Mouse (Mus musculus): ENCODE measurements around the gene Tk1. TPM values are rescaled to one million over a fixed set of nuclear protein-coding genes. Genes with fewer than 3 reads are reported as not detected.
A peak's percentile ranks its signal among the peaks of the same experiment; 100 is the strongest.
"Not testable (repeated sequence)": the region's sequence is repeated elsewhere in the genome, so short reads cannot be mapped to it uniquely, and the experiment has no call there.

Gene Tk1
- polyA plus RNA-seq, 1 experiment from 2014 or later = 138 TPM

DNA sequence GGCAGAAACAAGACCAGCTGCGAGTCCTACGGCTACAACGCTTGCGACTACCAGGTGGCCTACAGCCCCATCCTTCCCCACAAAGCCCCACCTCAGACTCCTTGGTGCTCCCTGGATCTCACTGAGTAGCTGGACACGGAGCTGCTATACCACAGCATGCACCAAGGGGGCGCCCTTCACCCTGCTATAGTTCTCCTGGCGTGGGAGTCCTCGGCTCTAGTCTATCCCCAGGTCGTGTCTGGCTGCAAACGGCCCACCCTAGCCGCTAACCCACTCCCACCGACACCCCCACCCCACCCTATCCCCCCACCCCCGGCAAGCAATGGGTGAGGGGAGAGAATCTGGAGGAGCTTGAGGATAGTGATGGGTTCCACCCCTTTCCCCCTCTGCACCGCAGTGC is 35.6 kb downstream of the Tk1 start:
- peak overlapping the region; percentile 46 for H3K4me3 ChIP-seq (replicated peaks)
- no peaks in the 10 kb centered on the region for H3K27me3 ChIP-seq
- peaks cover 57% of the 10 kb centered on the region for H3K36me3 ChIP-seq (replicated peaks)
- H3K4me1 ChIP-seq (replicated peaks) = peaks cover 67% of the 10 kb centered on the region
- peak overlapping the region; percentile 85 for H3K27ac ChIP-seq (replicated peaks)
- peak; percentile 58 for ATAC-seq (ENCODE audit: insufficient read depth)
- WGBS (ENCODE audit: insufficient replicate concordance) = 4% methylated on average over 14 of the region's 14 CpGs
- peak overlapping the region; percentile 39 for H3K9ac ChIP-seq
- no peaks in the 10 kb centered on the region for H3K9me3 ChIP-seq (replicated peaks)
- peak overlapping the region; percentile 80 for H3K4me2 ChIP-seq

DNA sequence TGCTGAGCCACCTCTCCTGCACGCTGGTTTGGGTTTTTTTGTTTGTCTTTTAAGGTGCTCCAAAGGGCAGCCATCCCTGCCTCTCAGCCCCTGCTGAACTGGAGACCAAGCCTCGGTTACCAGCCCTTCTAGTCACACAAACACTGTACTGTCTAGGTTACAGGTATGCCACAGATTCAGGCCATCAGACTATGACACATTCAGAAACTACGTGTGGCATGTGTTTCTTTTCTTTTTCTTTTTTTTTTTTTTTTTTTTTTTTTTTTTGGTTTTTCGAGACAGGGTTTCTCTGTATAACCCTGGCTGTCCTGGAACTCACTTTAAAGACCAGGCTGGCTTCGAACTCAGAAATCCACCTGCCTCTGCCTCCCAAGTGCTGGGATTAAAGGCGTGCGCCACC is 37.4 kb downstream of the Tk1 start:
- H3K27ac ChIP-seq (replicated peaks) = 0 out of 2 replicates have a peak overlapping the region, but pooled peaks have one; percentile 20
- 84% methylated on average over 7 of the region's 7 CpGs for WGBS (ENCODE audit: insufficient replicate concordance)
- H3K9ac ChIP-seq; H3K4me2 ChIP-seq; H3K9me3 ChIP-seq (replicated peaks); H3K4me3 ChIP-seq (replicated peaks); H3K27me3 ChIP-seq; ATAC-seq (ENCODE audit: insufficient read depth): not testable (repeated sequence)
- H3K36me3 ChIP-seq (replicated peaks) = peaks cover 73% of the 10 kb centered on the region
- H3K4me1 ChIP-seq (replicated peaks) = peaks cover 70% of the 10 kb centered on the region

GRCm38 (mm10) chr11:117786294-117786693 is 39.6 kb downstream of the Tk1 start:
- no peaks in the 10 kb centered on the region for H3K27me3 ChIP-seq
- no peak for ATAC-seq (ENCODE audit: insufficient read depth)
- H3K27ac ChIP-seq (replicated peaks) = peak overlapping the region; percentile 99
- no peaks in the 10 kb centered on the region for H3K9me3 ChIP-seq (replicated peaks)
- no peak overlapping the region for H3K4me3 ChIP-seq (replicated peaks)
- H3K4me1 ChIP-seq (replicated peaks) = peaks cover 70% of the 10 kb centered on the region
- peak overlapping the region; percentile 17; the same call in 1 of the 2 replicates for H3K9ac ChIP-seq
- 13% methylated on average over 10 of the region's 10 CpGs for WGBS (ENCODE audit: insufficient replicate concordance)
- H3K36me3 ChIP-seq (replicated peaks) = peaks cover 60% of the 10 kb centered on the region
- peak overlapping the region; percentile 41 for H3K4me2 ChIP-seq

DNA sequence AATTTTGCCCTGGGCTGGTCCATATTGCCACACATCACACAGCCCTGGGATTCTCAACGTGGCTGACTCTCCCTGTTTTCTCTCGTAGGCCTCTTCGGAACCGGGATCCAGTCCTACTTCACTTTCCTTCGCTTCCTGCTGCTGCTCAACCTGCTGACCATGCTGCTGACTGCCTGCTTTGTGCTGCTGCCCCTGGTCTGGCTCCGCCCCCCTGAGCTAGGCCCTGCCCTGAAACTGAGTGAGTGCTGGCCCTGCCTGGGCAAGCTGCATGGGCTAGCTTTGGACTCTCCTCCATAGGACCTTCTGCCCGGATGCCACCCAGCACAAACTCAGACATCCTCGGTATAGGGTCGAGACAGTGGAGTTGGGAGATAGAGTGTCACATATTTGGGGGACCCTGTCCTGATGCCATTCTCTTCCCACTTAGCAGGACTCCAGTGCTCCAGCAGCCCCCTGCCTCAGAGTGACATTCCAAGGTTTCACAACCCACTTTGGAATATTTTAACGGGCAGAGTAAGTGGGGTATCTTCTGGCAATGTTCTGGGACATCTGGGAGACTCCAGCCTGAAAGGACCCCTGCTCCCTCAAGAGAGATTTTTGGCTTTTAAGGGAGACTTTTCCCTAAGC is 42.1 kb downstream of the Tk1 start:
- 39% methylated on average over 10 of the region's 10 CpGs for WGBS (ENCODE audit: insufficient replicate concordance)
- Histone ChIP-seq H3K4me3 (replicated peaks) (peak overlapping the region; percentile 74), H3K27me3 (no peaks in the 10 kb centered on the region), H3K36me3 (replicated peaks) (peaks cover 51% of the 10 kb centered on the region), H3K9me3 (replicated peaks) (no peaks in the 10 kb centered on the region), H3K27ac (replicated peaks) (peak overlapping the region; percentile 99), H3K4me2 (peak overlapping the region; percentile 96), H3K4me1 (replicated peaks) (peaks cover 62% of the 10 kb centered on the region), H3K9ac (peak overlapping the region; percentile 92)
- ATAC-seq (ENCODE audit: insufficient read depth) = peak; percentile 20; the same call in 1 of the 2 replicates

- peaks cover 52% of the 10 kb centered on the region for H3K36me3 ChIP-seq (replicated peaks)
- ATAC-seq (ENCODE audit: insufficient read depth) = peak; percentile 1
Measured at GRCm38 (mm10) chr11:117783089-117783488, 42.8 kb downstream of the Tk1 start.

DNA sequence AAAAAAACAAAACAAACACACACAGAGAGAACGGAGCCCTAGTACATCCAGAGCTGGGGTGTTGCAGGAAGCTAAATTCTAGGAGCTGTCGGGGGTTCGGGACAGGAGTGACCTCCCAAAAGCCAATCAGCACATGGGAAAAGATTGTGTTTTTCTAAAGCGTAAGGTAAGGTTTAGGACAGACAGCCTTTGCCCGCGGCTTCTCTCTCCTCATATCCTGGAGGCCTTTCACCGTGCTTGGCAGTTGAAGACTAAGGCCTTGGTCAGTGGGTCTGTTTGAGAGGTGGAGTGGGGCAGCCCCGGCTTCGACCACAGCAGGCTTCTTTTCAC is 43.2 kb downstream of the Tk1 start:
- Histone ChIP-seq H3K9me3 (replicated peaks) (no peaks in the 10 kb centered on the region), H3K4me3 (replicated peaks) (peak overlapping the region; percentile 74), H3K9ac (peak overlapping the region; percentile 92), H3K4me1 (replicated peaks) (peaks cover 73% of the 10 kb centered on the region), H3K27me3 (no peaks in the 10 kb centered on the region), H3K4me2 (peak overlapping the region; percentile 96), H3K36me3 (replicated peaks) (peaks cover 52% of the 10 kb centered on the region), H3K27ac (replicated peaks) (peak overlapping the region; percentile 99)
- 10% methylated on average over 9 of the region's 9 CpGs for WGBS (ENCODE audit: insufficient replicate concordance)
- ATAC-seq (ENCODE audit: insufficient read depth) = no peak

More at GRCm38 (mm10) chr11:117783089-117783488, 42.8 kb downstream of the Tk1 start:
- 1% methylated on average over 31 of the region's 31 CpGs for WGBS (ENCODE audit: insufficient replicate concordance)
- Histone ChIP-seq H3K27me3 (no peaks in the 10 kb centered on the region), H3K9ac (peak overlapping the region; percentile 92), H3K27ac (replicated peaks) (peak overlapping the region; percentile 99), H3K9me3 (replicated peaks) (no peaks in the 10 kb centered on the region), H3K4me3 (replicated peaks) (peak overlapping the region; percentile 74), H3K4me1 (replicated peaks) (peaks cover 69% of the 10 kb centered on the region), H3K4me2 (peak overlapping the region; percentile 96)

DNA sequence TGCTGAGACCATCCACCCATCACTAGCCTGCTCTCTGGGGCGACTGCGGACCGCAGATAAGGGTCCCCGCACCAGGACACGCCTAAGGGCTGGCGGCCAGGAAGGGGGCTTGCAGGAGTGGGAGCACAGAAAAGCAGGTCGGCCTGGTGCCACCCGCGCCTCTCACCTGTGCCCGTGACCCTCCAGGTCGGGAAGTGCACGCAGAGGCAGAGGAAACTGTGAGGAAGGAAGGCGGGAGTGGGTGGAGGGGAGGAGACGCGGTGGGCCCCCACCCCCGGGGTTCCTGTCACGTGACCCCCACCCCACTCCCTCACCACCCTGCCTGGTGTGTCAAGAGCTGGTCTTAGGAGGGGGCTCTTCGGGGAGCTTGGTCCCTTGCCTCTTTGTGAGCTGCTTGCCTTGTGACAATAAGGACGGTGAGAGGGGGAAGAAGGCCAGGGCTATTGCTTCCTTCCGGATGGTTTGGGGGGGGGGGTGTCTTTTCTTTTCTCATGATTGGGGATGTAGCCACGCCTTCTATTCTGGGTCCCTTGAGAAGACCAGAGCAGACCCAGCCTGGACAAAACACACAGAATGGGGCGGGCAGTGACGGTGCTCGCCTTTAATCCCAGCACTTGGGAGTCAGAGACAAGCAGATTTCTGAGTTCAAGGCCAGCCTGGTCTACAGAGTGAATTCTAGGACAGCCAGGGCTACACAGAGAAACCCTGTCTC is 43.7 kb downstream of the Tk1 start, which contains the start of the genes Tmc8 and Tmc6:
Tmc8 (plus strand) TSS at position 84 of the 712 bp plus-strand sequence.
Tmc6 (minus strand) TSS at position 206 of the 712 bp plus-strand sequence.
- no peaks in the 10 kb centered on the region for H3K27me3 ChIP-seq
- H3K4me3 ChIP-seq (replicated peaks) = peak within 1 kb of the TSS; percentile 74
- ATAC-seq (ENCODE audit: insufficient read depth) = peak; percentile 57
- no peaks in the 10 kb centered on the region for H3K9me3 ChIP-seq (replicated peaks)
- peaks cover 78% of the 10 kb centered on the region for H3K4me1 ChIP-seq (replicated peaks)
- peak within 1 kb of the TSS; percentile 99 for H3K27ac ChIP-seq (replicated peaks)
- peak within 1 kb of the TSS; percentile 92 for H3K9ac ChIP-seq
- peaks cover 52% of the 10 kb centered on the region for H3K36me3 ChIP-seq (replicated peaks)
- H3K4me2 ChIP-seq = peak within 1 kb of the TSS; percentile 96
- WGBS (ENCODE audit: insufficient replicate concordance) = 8% methylated on average over 24 of the region's 24 CpGs

GRCm38 (mm10) chr11:117781199-117781821 is 44.6 kb downstream of the Tk1 start:
- Histone ChIP-seq H3K4me1 (replicated peaks) (peaks cover 82% of the 10 kb centered on the region), H3K9me3 (replicated peaks) (no peaks in the 10 kb centered on the region), H3K4me3 (replicated peaks) (peak overlapping the region; percentile 74), H3K27ac (replicated peaks) (peak overlapping the region; percentile 99), H3K9ac (peak overlapping the region; percentile 92), H3K4me2 (peak overlapping the region; percentile 96), H3K27me3 (no peaks in the 10 kb centered on the region), H3K36me3 (replicated peaks) (peaks cover 52% of the 10 kb centered on the region)
- WGBS (ENCODE audit: insufficient replicate concordance) = 2% methylated on average over 18 of the region's 18 CpGs
- peak; percentile 8 for ATAC-seq (ENCODE audit: insufficient read depth)

GRCm38 (mm10) chr11:117780582-117781111 is 45.2 kb downstream of the Tk1 start:
- ATAC-seq (ENCODE audit: insufficient read depth) = peak; percentile 75
- Histone ChIP-seq H3K4me2 (peak overlapping the region; percentile 96), H3K27ac (replicated peaks) (peak overlapping the region; percentile 99), H3K9ac (peak overlapping the region; percentile 92), H3K27me3 (no peaks in the 10 kb centered on the region), H3K9me3 (replicated peaks) (no peaks in the 10 kb centered on the region), H3K4me1 (replicated peaks) (peaks cover 82% of the 10 kb centered on the region), H3K36me3 (replicated peaks) (peaks cover 52% of the 10 kb centered on the region), H3K4me3 (replicated peaks) (peak overlapping the region; percentile 74)
- WGBS (ENCODE audit: insufficient replicate concordance) = under 1% methylated on average over 19 of the region's 19 CpGs

GRCm38 (mm10) chr11:117780199-117780515 is 45.7 kb downstream of the Tk1 start:
- 0% methylated on average over 17 of the region's 17 CpGs for WGBS (ENCODE audit: insufficient replicate concordance)
- Histone ChIP-seq H3K36me3 (replicated peaks) (peaks cover 52% of the 10 kb centered on the region), H3K27me3 (no peaks in the 10 kb centered on the region), H3K4me3 (replicated peaks) (peak overlapping the region; percentile 74), H3K9me3 (replicated peaks) (no peaks in the 10 kb centered on the region), H3K4me1 (replicated peaks) (peaks cover 79% of the 10 kb centered on the region), H3K9ac (peak overlapping the region; percentile 92), H3K4me2 (peak overlapping the region; percentile 96), H3K27ac (replicated peaks) (peak overlapping the region; percentile 99)
- ATAC-seq (ENCODE audit: insufficient read depth) = peak; percentile 1
